Mouse (Mus musculus): ENCODE results near the gene Pdx1.

GRCm38 (mm10) chr5:147299255-147300000, 29.7 kb downstream of the Pdx1 start:
- TF ChIP-seq CTCF (IDR thresholded peaks at IDR 0.05; ENCODE audit: control insufficient read depth, insufficient read depth, insufficient read length) (peak; percentile 29), MAX (IDR thresholded peaks at IDR 0.05) (no peak), FOSL1 (IDR thresholded peaks at IDR 0.05; ENCODE audit: insufficient read depth, low read length, poor library complexity, severe bottlenecking) (no peak), USF1 (IDR thresholded peaks at IDR 0.05; ENCODE audit: low read depth) (no peak), MYOG (IDR thresholded peaks at IDR 0.05; ENCODE audit: control insufficient read depth, extremely low read depth, insufficient read length) (no peak)
